Mouse (Mus musculus) spleen, postnatal 36 days (tissue): ENCODE data around the gene Grhl1.

Experiments used
- DNase-seq, 2 experiments: peaks; one replicate each; pipeline ENCODE4 v3.0.0; 2022; ENCODE audit warnings: low spot score in 2 of 2, mixed read lengths in 1 of 2

Grhl1 gene

GRCm38 (mm10) chr12:24642370-24642802 is 70.3 kb downstream of the Grhl1 start:
- no peak for DNase-seq

GRCm38 (mm10) chr12:24644125-24644571 is 72.1 kb downstream of the Grhl1 start:
- peak; percentile 67 to 69 for DNase-seq

- peak; percentile 22 to 56 for DNase-seq
Observed at GRCm38 (mm10) chr12:24645901-24646300, 73.8 kb downstream of the Grhl1 start.

- no peak for DNase-seq
Observed at GRCm38 (mm10) chr12:24648094-24648493, 76.0 kb downstream of the Grhl1 start.

- peak in 1 of 2 experiments; percentile 22 for DNase-seq
Observed at GRCm38 (mm10) chr12:24650415-24651062, 78.5 kb downstream of the Grhl1 start.

- DNase-seq: peak; percentile 96 to 97
Observed at GRCm38 (mm10) chr12:24651063-24651557, 79.0 kb downstream of the Grhl1 start, which contains the start of gene Klf11. TSS of gene Klf11 (plus strand) at chr12:24651274.

- DNase-seq: peak; percentile 91 to 96
Observed at GRCm38 (mm10) chr12:24651642-24652342, 79.7 kb downstream of the Grhl1 start.

GRCm38 (mm10) chr12:24654065-24654862 is 82.2 kb downstream of the Grhl1 start:
- DNase-seq: no peak

- no peak for DNase-seq
Observed at GRCm38 (mm10) chr12:24656436-24656835, 84.4 kb downstream of the Grhl1 start.

- no peak for DNase-seq
Observed at GRCm38 (mm10) chr12:24658998-24659397, 86.9 kb downstream of the Grhl1 start.

- no peak for DNase-seq
Observed at GRCm38 (mm10) chr12:24659923-24660322, 87.8 kb downstream of the Grhl1 start.

GRCm38 (mm10) chr12:24661100-24661499 is 89.0 kb downstream of the Grhl1 start:
- no peak for DNase-seq

GRCm38 (mm10) chr12:24662131-24662530 is 90.0 kb downstream of the Grhl1 start:
- no peak for DNase-seq
